Mouse (Mus musculus) retina, embryonic 14.5 days (tissue): ENCODE measurements around the gene Filip1l.
A peak's percentile ranks its signal among the peaks of the same experiment; 100 is the strongest.

Experiments
- DNase-seq: peaks from one replicate; pipeline ENCODE4 v3.0.0-alpha.2; 2015; ENCODE audit warnings: low spot score

Filip1l gene

GRCm38 (mm10) chr16:57352751-57353150, at the start of gene Filip1l:
Filip1l (plus strand) TSS chr16:57353093.
- no peak for DNase-seq

GRCm38 (mm10) chr16:57303716-57304115, 49.2 kb upstream of the Filip1l start:
- DNase-seq, result no peak

- no peak for DNase-seq
These were observed 47.4 kb upstream of the Filip1l start for GRCm38 (mm10) chr16:57305463-57305862.

- DNase-seq, result no peak
These were observed 40.8 kb upstream of the Filip1l start for GRCm38 (mm10) chr16:57312130-57312529.

GRCm38 (mm10) chr16:57313487-57313886, 39.4 kb upstream of the Filip1l start:
- DNase-seq, result no peak

GRCm38 (mm10) chr16:57314236-57314635, 38.7 kb upstream of the Filip1l start:
- DNase-seq, result peak; percentile 81

GRCm38 (mm10) chr16:57315026-57315425, 37.9 kb upstream of the Filip1l start:
- no peak for DNase-seq

- no peak for DNase-seq
These were observed 35.8 kb upstream of the Filip1l start for GRCm38 (mm10) chr16:57317127-57317526.

- DNase-seq, result no peak
These were observed 34.8 kb upstream of the Filip1l start for GRCm38 (mm10) chr16:57317882-57318636.

GRCm38 (mm10) chr16:57318637-57319125, 34.2 kb upstream of the Filip1l start:
- no peak for DNase-seq

GRCm38 (mm10) chr16:57319284-57320124, 33.4 kb upstream of the Filip1l start:
- DNase-seq, result peak; percentile 41

- no peak for DNase-seq
These were observed 25.9 kb upstream of the Filip1l start for GRCm38 (mm10) chr16:57326996-57327395.

GRCm38 (mm10) chr16:57329028-57329427, 23.9 kb upstream of the Filip1l start:
- no peak for DNase-seq

- no peak for DNase-seq
These were observed 22.8 kb upstream of the Filip1l start for GRCm38 (mm10) chr16:57330111-57330510.

GRCm38 (mm10) chr16:57332301-57332700, 20.6 kb upstream of the Filip1l start:
- DNase-seq, result no peak

- no peak for DNase-seq
These were observed 16.0 kb upstream of the Filip1l start for GRCm38 (mm10) chr16:57336770-57337423.

GRCm38 (mm10) chr16:57339765-57340612, 12.9 kb upstream of the Filip1l start:
- peak; percentile 75 for DNase-seq

- DNase-seq, result peak; percentile 75
These were observed 12.3 kb upstream of the Filip1l start for GRCm38 (mm10) chr16:57340613-57340898.

- no peak for DNase-seq
These were observed 6.6 kb upstream of the Filip1l start for GRCm38 (mm10) chr16:57346258-57346657.

- no peak for DNase-seq
These were observed 3.9 kb upstream of the Filip1l start for GRCm38 (mm10) chr16:57349039-57349438.

GRCm38 (mm10) chr16:57349689-57350088, 3.2 kb upstream of the Filip1l start:
- no peak for DNase-seq
